Mouse (Mus musculus) ES-E14 (cell line): ENCODE data around the gene Luzp1. TPM values are rescaled to one million over a fixed set of nuclear protein-coding genes. Genes with fewer than 3 reads are reported as not detected.
A peak's percentile ranks its signal among the peaks of the same experiment; 100 is the strongest.

Experiments used
- DNase-seq: peaks from one replicate; pipeline ENCODE4 v3.0.0-alpha.2; 2013; ENCODE audit warnings: low read depth, low spot score
- H3K27ac ChIP-seq: 2 replicates; pipeline ENCODE4 v1.5.1; 2012; ENCODE audit warnings: low read depth, mild to moderate bottlenecking, low read length, moderate library complexity, mixed read lengths; ENCODE audit not compliant: poor library complexity, insufficient read depth, severe bottlenecking
- H3K36me3 ChIP-seq: 2 replicates; pipeline ENCODE4 v1.6.1; 2012; ENCODE audit warnings: mild to moderate bottlenecking, low read length, moderate library complexity, mixed read lengths; ENCODE audit not compliant: control insufficient read depth, poor library complexity, insufficient read depth, severe bottlenecking
- H3K4me1 ChIP-seq, 2 experiments: fragments of 150-350 bp in 1 of 2; sonication (generic) in 1 of 2; 2 replicates each; pipeline ENCODE4 v1.6.1; 2012; ENCODE audit warnings: low read length in 2 of 2, mild to moderate bottlenecking in 1 of 2, mixed read lengths in 1 of 2; ENCODE audit not compliant: control insufficient read depth in 2 of 2, insufficient read depth in 2 of 2, poor library complexity in 1 of 2
- H3K4me3 ChIP-seq, 2 experiments: fragments of 150-350 bp in 1 of 2; sonication (generic) in 1 of 2; 2 replicates each; pipeline ENCODE4 v1.5.1; 2012; ENCODE audit warnings: low read length in 2 of 2, low read depth in 1 of 2, mild to moderate bottlenecking in 1 of 2, mixed read lengths in 1 of 2; ENCODE audit not compliant: insufficient read depth in 1 of 2, poor library complexity in 1 of 2, severe bottlenecking in 1 of 2
- H3K9ac ChIP-seq: 2 replicates; pipeline ENCODE4 v1.6.1; 2012; ENCODE audit warnings: low read depth, mild to moderate bottlenecking, low read length, mixed read lengths; ENCODE audit not compliant: poor library complexity, insufficient read depth, severe bottlenecking
- H3K9me3 ChIP-seq: fragments of 150-350 bp; sonication (generic); 2 replicates; pipeline ENCODE4 v1.6.1; 2012; ENCODE audit warnings: low read depth, mild to moderate bottlenecking, low read length; ENCODE audit not compliant: control insufficient read depth, insufficient read depth
- CHD2 ChIP-seq: IDR thresholded peaks from 2 replicates; pipeline ENCODE4 v1.6.1; 2014; ENCODE audit warnings: mild to moderate bottlenecking, low read depth, low read length, inconsistent platforms
- HCFC1 ChIP-seq: IDR thresholded peaks from 2 replicates; pipeline ENCODE4 v1.6.1; 2012; ENCODE audit warnings: low read length, inconsistent platforms, borderline replicate concordance; ENCODE audit not compliant: insufficient read depth
- MAFK ChIP-seq: IDR thresholded peaks from 2 replicates; pipeline ENCODE4 v1.6.1; 2014; ENCODE audit warnings: mild to moderate bottlenecking, low read depth, low read length, inconsistent platforms; ENCODE audit not compliant: insufficient read depth
- ZC3H11A ChIP-seq: IDR thresholded peaks from 2 replicates; pipeline ENCODE4 v1.6.1; 2012; ENCODE audit warnings: low read depth, mild to moderate bottlenecking, inconsistent platforms, low read length, borderline replicate concordance
- ZNF384 ChIP-seq: IDR thresholded peaks from 2 replicates; pipeline ENCODE4 v1.6.1; 2012; ENCODE audit warnings: low read depth, low read length, inconsistent platforms
- in situ Hi-C, 2 experiments: fragments of 600-800 bp; cut with MboI; formaldehyde crosslinking; loops; one replicate each; pipeline ENCODE4 v1.15.1; 2025; ENCODE audit warnings: low sequenced_read_pairs in 2 of 2, inconsistent platforms in 1 of 2; ENCODE audit not compliant: unreplicated experiment in 2 of 2
- total RNA-seq: library from RNA; depleted of rRNA; stranded (reverse); fragments of 300-350 nt; gene quantifications from 2 replicates; pipeline ENCODE4 v1.2.3, GENCODE M21; 2012

The Luzp1 gene
- total RNA-seq, 1 experiment = 41.0 TPM

DNA sequence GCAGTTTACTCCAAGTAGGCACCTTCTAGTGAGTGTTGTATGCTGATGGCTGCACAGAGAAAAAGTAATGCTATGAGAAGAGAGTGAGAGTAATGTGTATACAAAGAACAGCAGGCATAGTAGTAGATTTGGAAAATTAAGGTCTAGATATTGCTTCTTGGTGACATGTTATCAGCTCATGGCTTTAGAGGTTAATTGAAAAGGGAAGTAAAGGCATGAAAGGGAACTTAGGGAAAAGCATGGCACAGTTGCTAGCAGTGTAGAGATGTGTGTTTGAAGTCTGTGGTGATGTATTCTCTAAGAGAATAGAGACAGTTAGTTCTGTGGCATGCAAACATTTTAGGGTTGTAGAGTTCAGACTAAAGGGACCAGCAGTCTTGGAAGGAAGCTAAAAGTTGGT, 50.3 kb downstream of the Luzp1 start:
- no peak for DNase-seq
- H3K4me1 ChIP-seq = no peaks in the 10 kb centered on the region; a peak in 1 of 4 replicates
- H3K4me3 ChIP-seq = no peak overlapping the region
- no peak overlapping the region for H3K27ac ChIP-seq
- no peaks in the 10 kb centered on the region; the same call in 1 of the 2 replicates for H3K36me3 ChIP-seq
- no peak overlapping the region for H3K9ac ChIP-seq
- in situ Hi-C loops = no loop called here
- H3K9me3 ChIP-seq = no peaks in the 10 kb centered on the region
- TF ChIP-seq MAFK (no peak), ZC3H11A (no peak), HCFC1 (no peak), CHD2 (no peak), ZNF384 (no peak)

GRCm38 (mm10) chr4:136521898-136522297, 52.3 kb downstream of the Luzp1 start:
- no peak for DNase-seq
- no peaks in the 10 kb centered on the region; the same call in 1 of the 2 replicates for H3K36me3 ChIP-seq
- H3K27ac ChIP-seq = no peak overlapping the region
- H3K4me3 ChIP-seq = no peak overlapping the region
- TF ChIP-seq HCFC1 = no peak
- no peak for TF ChIP-seq ZNF384
- TF ChIP-seq CHD2 = no peak
- no peak for TF ChIP-seq MAFK
- TF ChIP-seq ZC3H11A = no peak
- no peak overlapping the region for H3K9ac ChIP-seq
- no peaks in the 10 kb centered on the region for H3K9me3 ChIP-seq
- in situ Hi-C loops = no loop called here
- H3K4me1 ChIP-seq = no peaks in the 10 kb centered on the region

DNA sequence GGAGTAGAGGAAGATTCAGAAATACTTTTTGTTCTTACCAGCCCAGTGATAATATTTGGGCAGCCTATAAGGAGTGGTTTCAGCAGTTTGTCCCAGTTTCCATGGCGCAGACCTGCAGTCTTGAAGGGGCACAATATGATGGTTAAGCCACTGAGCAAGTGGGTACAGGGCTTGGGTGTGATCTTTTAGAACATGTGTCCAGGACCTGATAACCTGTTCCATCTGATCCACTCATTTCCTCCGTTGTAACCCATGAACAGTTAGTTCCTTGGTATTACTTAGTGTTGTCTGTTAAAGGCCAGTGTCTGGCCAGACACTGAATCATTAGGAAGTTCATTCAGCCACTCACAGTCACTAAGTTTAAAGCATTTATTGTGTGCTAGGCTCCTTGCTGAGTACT, 54.7 kb downstream of the Luzp1 start:
- Histone ChIP-seq H3K9me3 (no peaks in the 10 kb centered on the region), H3K9ac (no peak overlapping the region), H3K27ac (no peak overlapping the region), H3K36me3 (no peaks in the 10 kb centered on the region; the same call in 1 of the 2 replicates), H3K4me1 (no peaks in the 10 kb centered on the region), H3K4me3 (no peak overlapping the region)
- TF ChIP-seq HCFC1 = no peak
- no peak for TF ChIP-seq MAFK
- DNase-seq = no peak
- in situ Hi-C loops = no loop called here

DNA sequence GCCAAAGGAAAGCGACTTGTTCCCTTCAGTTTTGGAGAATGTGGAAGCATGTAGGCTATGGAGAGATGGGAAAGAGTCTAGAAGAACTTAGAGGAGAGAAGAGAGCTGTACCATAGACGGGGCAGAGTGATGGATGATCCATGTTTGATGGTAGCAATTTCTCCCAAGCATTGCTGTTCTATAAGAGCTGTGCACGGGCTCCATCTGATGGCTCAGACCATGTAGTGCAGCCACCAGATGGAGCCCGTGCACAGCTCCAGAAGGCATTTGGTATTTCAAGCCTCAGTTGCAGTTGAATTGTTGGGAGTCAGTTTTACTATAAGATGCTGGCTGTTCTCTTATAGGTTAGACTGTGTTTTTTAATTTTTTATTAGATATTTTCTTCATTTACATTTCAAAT, 56.9 kb downstream of the Luzp1 start:
- peak; percentile 35; the same call in 1 of the 2 replicates for TF ChIP-seq ZC3H11A
- no peak for TF ChIP-seq ZNF384
- Histone ChIP-seq H3K9ac (no peak overlapping the region), H3K9me3 (no peaks in the 10 kb centered on the region), H3K4me3 (no peak overlapping the region), H3K36me3 (no peaks in the 10 kb centered on the region; the same call in 1 of the 2 replicates), H3K27ac (no peak overlapping the region), H3K4me1 (no peaks in the 10 kb centered on the region)
- DNase-seq = peak; percentile 43
- in situ Hi-C loops = no loop called here

GRCm38 (mm10) chr4:136545151-136545550, 75.6 kb downstream of the Luzp1 start:
- no peak overlapping the region for H3K9ac ChIP-seq
- no peak overlapping the region for H3K27ac ChIP-seq
- H3K9me3 ChIP-seq = no peaks in the 10 kb centered on the region
- DNase-seq = no peak
- H3K36me3 ChIP-seq = peaks cover 38% of the 10 kb centered on the region
- no peak for TF ChIP-seq ZC3H11A
- no peak for TF ChIP-seq HCFC1
- TF ChIP-seq ZNF384 = no peak
- TF ChIP-seq CHD2 = no peak
- no peak for TF ChIP-seq MAFK
- H3K4me1 ChIP-seq = no peaks in the 10 kb centered on the region
- in situ Hi-C loops = no loop called here
- H3K4me3 ChIP-seq = no peak overlapping the region
